Mouse (Mus musculus) right cerebral cortex, postnatal 10 days (tissue): ENCODE measurements at regions not wholly inside any gene's neighbourhood (a gene's known extent, or its start where the extent isn't known, plus 50 kb on each side); places are given as distances from the start of the nearest gene placed in this dataset.
A peak's percentile ranks its signal among the peaks of the same experiment; 100 is the strongest.

ENCODE experiments used
- DNase-seq, 2 experiments: peaks; one replicate each; pipeline ENCODE4 v3.0.0; 2021; ENCODE audit warnings: low spot score in 2 of 2

DNA sequence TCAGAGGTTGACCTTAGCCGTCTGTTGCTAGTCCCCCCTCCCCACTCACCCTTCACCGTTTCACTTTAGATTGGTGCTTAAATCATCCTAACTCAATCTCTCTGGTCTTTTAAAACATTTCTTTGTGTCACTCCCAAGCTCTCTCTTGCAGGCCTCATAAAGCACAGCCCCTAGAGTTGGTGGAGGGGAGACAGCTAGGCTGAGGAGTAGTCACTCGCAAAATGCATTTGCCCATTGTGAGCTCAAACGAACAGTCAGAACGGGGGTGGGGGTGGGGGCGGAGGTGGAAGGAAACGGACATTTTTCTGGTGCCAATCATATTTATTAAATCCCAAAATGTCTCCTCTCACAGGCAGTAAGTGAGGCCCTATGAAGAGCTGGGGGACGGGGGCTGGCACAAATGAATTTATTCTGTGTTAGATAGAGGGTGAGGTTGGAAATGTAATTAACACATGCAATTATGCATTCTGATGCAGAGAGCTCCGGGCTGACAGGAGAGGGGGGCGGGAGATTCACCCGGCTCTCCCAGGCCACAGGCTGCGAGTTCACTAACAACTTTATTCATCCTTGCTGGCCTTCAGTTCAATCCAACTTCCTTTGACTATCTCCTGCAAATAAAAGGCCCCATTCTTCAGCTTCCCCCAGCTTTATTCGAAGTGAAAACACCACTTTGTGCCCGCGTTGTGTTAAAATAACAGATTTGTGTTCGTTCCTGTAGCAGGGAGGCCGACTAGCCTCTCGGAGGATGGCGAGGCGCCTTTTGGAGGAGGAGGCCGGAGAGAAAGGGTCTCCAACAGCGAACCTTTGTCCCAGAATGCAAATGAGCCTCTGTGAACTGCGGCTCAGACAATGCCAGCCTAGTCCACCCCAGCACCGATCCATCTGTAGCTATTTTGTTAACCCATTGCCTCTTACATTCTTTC, 223.7 kb upstream of the Irx5 start:
- peak; percentile 64 to 68 for DNase-seq

DNA sequence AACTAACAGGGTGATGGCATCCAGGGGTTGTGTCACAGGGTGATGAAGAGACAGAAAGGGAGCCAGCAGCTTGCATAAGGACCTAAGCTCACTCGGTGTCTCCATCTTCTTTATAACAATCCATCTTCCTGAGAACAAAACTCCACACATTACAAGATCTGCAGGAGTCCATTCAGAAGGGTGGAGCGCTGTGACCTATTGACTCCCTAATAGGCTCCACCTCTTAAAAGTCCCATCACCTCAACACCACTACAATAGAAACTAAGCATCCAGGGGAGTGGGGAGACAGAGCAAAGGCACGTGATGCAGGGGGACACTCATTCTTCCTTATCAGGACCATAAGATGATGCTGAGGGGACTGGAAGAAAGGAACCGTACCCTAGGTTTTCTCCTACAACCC, 224.5 kb upstream of the Irx5 start:
- DNase-seq: no peak

DNA sequence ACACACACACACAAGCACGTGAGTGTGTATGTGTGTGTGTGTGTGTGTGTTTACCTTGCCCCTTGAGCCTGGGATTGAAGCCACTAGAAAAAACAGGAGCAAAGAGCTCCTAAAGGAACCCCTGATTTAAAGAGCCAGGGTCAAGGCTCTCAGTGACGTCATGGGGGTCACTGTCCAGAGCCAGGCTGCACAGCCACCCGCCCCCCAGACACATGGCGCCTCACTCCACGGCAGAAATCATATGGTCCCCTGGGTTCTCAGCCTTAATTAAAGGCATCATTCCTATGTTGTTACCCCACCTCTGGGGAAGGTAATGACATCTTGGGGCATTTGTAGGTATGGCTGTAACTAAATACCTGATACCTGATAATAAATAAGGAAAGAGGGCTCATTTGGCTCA, 224.9 kb upstream of the Irx5 start:
- DNase-seq: no peak

DNA sequence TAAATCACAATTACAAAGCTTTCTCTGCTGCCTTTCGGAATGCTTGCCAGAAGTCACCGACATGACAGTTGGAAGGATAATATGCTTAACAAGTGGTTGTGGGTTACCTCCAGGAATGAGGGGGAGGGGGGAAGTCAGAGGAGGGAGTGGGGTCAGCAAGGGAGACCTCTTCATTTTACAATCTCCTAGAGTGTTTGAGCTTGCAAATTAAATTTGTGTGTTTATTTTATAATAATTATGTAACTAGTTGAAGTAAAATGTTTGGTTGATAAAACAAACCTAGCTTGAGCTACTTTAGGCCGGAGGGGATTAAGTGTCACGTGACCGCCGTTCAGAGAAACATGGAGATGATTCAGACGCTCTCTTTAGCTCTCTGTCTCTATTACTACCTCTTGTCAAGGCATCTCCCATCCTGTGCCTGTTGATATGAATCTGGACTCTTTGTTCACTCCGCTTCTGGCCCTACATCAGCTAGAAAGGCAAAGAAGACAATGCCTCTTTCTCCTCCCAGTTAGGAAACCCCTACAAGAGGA, 227.3 kb upstream of the Irx5 start:
- DNase-seq: no peak

DNA sequence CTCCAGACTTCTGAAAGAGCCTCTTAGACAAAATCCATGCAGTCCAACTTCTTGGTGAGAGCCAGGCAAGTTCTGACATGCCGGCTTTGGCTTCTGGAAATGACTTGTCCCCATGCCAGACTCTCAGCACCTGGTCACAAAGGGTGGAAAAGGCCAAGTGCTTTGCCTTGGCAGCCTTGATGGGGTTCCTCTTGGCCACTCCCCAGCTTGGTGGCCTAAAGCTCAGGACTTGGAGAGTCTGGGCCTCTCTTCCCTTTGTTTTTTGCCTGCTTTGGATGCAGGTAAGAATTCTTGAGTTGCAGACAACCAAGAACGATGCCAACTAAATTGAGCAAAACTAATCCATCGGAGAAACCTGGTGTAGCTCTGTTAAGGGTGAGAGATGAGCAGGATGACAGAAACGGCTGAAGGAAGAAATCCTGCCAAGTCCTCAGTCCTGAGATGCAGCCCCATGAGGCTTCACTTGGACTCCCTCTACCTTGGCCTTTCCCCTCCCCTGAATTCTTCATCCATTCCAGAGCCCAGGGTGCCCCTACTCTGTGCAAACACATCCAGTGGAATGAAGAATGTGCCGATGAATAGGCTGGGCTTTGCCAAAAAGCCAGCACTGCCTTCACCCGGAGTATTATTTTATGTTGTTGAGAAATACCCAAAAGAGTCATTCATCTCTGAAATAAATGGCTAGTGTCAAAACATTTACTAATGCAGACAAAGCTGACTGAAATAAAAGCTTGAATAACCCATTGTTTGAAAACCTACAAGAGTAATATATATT, 228.0 kb upstream of the Irx5 start:
- DNase-seq: no peak

DNA sequence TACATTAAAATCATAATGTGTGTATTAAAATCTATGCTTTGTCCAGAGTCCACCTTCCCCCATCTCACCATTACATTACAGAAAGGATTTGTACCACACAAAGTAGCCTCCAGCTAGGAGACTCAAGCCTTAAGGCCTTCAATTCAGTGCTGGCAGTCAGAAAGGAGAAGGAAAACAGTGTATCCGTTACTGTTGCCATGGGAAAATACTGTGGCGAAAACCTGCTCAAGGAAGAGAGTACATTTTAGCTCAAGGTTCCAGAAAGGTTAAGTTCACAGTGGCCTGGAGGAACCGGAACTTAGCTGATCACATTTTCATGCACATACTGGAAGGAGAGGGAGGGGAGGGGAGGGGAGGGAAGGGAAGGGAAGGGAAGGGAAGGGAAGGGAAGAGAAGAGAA, 231.8 kb upstream of the Irx5 start:
- DNase-seq: no peak

DNA sequence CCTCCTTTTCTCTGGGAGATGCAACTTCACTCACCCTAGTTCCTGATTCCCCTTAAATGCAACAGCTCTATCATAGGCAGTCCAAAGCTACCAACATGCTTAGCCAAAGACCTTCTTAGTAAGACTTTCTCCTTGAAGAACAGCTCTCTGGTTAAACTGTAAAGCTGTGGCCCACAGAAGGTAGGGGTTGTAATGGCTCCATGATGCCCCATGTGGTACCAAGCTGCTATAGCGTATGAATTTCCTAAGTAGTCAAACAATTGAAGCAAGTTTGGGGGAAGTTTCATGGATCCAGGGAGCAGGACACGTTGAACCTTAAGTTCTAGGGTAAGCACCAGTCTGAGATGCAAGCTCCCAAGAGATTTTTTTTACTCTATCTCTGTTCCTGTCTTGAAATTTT, 236.1 kb upstream of the Irx5 start:
- DNase-seq: no peak

DNA sequence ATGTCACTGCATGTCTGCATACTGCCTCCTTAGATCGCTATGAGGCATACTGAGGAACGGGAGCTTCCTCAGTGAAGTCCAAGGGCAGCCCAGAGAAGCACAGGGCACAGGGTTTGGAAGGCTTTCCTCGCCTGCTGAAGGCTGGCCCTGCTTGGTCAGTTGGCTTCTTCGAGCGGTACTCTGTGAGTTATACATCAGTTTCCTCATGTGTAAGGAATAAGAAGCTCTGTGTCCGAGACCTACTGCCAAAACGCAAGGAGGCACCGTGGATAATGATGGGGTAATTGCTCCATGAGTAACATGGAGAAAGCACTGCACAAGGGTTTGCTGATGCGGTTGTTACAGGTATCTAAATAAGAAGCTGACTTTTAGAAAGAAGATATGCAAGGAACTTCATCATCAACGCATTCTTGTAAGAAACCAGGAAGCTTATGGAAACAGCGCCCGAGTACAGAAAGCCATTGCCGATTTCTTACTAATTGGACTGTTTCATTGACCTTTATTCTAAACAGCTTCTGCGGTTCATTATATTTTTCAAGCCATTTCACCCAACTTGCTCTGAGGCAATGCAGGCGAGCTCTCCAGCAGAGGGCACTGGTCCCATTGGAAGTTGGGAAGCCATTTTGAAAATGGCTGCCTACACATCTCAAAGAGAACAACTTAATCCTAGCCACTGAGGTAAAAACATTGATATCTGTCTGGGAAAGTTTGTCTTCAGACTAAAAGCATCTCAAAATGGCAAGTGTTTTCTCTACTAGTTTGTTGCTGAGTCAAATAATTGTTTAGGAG, 241.8 kb upstream of the Irx5 start:
- DNase-seq: no peak

DNA sequence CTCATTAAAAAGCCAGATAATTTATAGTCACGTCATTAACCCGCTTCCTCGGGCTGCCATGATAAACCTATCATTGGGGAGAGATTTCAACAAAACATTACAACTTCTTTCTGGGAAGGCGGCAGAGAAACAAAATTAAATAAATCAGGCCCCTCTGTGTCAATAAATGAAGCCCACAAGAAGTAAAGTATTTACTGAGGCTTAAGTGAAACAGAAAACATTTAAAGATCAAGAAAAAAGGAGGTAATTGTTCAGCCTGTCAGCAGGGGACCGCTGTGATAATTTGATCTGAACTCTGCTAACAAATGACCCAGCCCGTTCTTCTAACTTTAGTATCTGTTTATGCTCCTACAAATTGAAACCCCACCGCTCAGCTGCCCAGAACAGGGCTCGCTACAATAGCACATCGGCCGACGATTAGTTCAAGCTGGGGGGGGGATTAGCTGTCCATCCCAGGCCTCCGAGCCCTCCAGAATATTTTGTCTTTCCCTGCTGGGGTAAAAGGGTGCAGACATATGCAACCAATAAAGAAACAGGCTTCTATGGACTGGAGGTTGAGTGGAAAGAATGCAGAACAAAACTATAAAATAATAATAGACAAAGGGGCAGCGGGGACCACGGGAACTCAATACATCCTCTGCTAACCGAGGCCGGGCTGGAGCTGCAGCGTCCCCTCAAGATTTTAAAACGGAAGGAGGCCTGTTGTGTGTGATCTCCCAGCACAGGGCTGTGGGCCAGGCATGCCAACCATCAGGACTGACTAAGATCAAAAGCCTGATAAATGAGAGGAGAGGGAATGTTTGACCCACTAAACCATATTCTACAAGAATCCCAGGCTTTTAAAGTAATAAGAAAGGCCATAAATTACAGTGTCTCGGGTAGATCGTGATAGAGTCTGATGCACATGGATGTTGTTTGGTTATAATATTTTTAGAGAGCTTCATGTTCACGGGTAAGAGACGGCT, 242.8 kb upstream of the Irx5 start:
- DNase-seq: no peak

DNA sequence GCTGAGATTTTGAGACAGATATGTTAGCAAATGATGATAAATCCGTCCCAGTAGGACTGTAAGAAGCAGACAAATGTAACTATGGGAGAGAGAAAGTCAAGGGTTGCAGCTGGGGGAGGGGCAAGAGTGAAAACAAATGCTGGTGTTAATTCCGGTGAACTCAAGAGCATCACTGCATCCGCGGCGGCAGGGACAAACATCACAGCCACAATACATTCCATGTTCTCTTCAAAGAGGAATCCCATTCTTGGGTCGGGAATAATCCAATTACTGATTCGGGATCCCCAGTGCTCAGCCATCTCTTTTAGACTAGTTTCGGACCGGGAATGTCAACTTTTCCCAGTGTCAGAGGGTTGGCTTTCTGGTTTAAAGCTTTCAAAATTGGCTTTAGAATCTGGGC, 243.5 kb upstream of the Irx5 start:
- DNase-seq: no peak

DNA sequence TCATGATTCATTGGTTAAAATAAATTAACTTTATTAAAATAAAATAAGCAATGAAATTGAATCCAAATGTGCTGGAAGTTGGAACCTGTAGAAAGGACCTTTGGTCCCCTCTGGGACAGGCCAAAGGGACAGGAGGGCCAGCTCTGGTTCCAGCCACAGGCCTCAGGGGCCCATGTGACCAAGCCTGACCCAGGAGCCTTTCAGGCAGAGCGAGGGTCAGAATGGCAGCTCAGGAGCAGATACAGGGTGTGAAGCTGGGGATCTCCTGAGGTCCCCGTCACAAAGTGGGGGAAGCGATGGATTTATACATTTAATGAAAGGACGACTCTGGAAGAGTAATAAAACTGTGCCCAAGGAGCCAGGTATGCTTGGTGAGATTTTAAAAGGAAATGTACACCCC, 244.0 kb upstream of the Irx5 start:
- DNase-seq: no peak

DNA sequence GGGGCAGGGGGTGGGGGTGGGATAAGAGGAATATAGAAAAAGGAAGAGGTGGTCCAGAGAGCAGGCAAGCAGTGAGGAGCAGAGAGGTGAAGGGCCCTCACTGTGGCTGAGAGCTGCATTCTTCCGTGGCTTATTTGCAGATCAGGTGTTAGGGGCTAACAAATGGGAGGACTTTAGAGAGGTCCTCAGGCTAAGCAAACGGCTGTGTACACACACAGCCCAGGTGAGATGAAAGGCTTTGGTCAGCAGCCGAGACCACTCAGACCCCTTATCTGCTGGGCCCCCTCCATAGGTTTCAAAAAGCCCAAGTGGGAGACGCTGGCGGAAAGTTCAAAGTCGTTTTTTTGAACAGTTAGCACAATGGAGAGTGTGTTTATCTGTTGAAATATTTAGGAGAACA, 252.9 kb upstream of the Irx5 start:
- no peak for DNase-seq

DNA sequence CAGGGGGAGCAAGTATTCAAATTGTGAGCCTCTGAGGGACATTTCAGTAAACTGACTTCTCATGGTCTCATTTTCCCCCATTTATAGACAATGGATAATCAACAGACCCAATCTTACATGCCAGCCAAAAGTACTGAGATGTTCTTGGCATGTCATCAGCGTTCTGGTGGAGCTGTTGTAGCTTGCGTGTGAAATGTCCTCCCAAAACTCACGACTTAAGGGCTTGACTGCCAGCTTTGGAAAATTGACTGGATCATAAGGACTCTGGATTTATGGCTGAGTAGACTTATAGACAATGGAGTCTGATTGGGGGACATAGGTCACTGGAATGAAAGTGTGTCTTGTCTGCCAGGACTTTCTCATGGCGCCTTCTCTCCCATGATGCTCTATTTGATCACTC, 254.9 kb upstream of the Irx5 start:
- DNase-seq: no peak

DNA sequence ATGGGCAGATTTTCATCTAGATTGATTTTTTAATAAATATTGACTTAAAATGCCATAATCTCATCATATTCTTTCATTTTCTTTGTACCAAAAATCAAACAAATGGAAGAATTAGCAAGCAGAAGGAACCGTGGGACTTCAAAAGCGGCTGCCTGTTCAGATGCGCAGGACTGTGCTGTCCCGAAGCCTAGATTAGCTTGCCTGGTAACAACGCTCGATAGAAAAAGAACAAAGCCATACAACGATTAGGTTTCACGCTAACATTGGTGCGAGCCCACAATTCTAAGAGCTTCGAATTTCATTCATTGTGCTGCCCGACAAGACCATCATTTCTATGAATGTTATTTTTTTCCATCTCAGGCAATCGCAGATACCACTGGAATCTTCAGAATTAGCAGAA, 262.1 kb upstream of the Irx5 start:
- no peak for DNase-seq

DNA sequence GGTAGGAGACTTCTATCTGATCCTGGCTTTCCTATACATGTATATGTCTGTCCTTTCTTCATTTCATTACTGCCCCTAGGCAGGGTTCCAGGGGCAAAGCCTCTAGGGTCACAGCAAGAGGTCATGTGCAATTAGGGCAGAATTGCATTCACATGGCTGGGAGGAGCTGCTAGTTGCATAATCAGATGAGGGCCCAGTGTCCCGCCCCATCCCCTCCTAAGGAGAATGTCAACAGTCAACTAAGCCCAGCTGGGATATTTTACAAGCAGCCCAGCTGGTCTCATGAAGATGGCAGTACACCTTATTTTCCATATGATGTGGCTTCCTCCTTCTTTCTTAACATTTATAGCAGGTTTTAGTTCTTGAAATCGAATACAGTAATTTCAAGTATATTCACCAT, 273.3 kb upstream of the Irx5 start:
- no peak for DNase-seq

DNA sequence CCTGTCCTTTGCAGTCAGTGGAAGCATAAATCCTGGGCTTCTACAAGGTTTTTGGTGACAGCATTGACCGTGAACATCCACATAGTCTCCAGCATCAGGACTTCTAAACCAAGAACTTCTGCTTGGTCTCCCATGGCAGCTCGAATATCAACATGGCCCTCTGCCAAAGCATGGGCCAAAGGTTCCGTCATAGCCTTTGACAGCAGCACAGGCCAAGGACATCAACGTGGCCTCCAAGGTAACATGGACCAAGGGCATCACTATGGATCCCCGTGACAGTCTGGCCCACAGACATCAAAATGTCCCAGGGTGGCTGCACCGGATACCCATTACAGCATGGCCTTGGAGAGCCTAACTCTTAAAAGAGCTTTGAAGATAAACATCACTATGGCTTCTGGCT, 275.5 kb upstream of the Irx5 start:
- no peak for DNase-seq

DNA sequence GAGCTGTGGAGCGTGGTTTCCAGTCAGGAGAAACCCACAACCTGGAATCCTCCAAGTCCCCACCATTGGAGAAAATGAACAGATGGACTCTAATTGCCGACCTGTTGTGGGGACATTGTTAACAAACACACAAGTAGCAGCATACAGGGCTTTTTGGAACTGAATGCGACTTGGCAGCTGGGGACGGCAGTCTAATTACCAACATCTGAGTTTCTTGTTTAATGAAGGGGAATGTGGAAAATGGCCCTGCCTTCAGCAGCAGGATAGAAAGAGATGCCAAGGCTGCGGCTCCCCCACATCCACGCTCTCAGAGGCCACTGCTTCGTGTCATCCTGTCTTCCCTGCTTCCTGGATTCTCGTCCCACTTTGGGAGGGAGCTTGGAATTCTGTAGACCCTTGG, 276.6 kb upstream of the Irx5 start:
- peak; percentile 47 for DNase-seq

DNA sequence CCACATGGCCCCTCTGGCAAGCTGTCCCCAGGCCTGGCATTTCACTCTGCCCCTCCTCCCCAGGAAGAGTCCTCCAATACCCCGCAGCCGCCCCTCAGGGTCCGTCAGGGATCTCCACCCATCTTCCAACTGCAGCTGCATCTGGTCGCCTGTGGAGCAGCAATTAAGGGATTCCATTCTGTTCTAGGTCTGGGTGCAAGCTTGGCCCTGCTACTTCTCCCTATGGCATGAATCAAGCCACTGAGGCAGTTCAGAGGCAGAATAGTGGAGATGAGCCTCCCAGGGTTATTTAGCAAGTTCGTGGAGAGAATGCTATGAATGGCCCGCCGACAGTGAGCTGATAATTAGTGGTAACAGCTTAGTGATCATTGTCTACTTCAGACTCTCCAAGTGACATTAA, 275.7 kb upstream of the Irx3 start:
- DNase-seq: no peak

DNA sequence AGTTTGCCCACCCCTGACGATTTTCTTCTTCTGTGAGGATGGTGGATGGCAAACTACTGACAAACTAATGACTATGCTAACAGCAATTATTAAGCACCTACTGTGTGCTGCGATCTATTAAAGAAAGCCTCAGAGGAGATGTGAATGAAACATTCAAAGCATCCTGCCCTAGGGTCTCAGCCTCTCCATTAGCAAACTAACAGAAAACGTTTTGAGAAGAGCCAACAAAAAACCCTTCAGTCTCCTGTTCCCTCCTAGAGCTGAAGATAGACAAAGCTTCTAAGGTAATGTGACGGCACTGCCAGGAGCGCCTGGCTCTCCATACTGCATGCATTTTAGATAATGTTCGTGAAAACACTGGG, 270.4 kb upstream of the Irx3 start:
- no peak for DNase-seq

DNA sequence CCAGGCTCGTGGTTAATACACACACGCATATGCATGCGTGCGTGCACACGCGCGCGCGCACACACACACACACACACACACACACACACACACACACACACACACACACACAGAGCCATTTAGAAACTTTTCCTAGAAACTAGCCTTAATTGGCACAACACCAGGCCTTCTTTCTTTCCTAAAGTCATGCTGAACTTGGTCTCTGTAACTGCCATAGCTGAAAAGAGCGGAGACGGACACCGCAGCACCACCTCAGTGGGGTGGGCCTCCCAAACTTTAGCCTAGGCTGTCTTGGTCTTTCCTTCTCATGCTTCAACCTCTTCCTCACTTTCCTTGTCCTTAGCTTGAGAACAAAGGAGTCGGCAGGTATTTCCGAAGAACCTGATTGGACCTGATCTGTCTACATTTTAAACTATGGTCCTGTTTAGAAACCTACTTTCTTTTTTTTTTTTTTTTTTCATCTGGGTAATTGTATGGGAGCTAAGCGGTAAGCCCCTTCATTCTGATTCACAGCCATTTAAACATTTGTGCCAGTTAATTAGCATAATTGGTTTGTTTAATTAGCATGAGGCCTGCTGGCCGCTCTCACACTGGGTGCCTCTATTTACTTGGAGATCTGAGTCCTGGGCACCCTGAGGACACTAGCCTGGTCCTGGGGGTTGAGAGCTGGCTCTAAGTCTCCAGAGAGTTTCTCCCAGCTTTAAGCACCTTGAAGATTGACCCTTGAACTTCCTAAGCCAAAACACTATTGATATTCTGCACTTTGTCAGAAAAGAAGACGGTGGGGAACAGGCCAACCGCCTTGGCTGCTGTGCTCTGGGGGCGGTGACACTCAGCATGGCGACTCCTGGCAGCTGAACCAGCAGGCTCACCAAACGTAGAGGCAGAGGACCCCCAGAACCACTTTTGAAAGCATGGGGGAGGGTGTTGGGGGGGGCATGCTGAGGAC, 269.7 kb upstream of the Irx3 start:
- peak in 1 of 2 experiments; percentile 31 for DNase-seq
